Mouse (Mus musculus): ENCODE data around the gene Stxbp5.

GRCm38 (mm10) chr10:9794429-9794828 is 106.5 kb downstream of the Stxbp5 start:
- TF ChIP-seq CTCF (IDR thresholded peaks at IDR 0.05; ENCODE audit: insufficient read depth, low read length) (no peak), POLR2A (IDR thresholded peaks at IDR 0.05; ENCODE audit: borderline replicate concordance, extremely low read depth, low read depth, low read length) (no peak)

Measured in lung, adult 2 months (tissue).